Mouse (Mus musculus) bone marrow macrophage, adult 2 months (primary cell): ENCODE measurements at regions not wholly inside any gene's neighbourhood (a gene's known extent, or its start where the extent isn't known, plus 50 kb on each side); places are given as distances from the start of the nearest gene placed in this dataset.
"Not testable (repeated sequence)": the region's sequence is repeated elsewhere in the genome, so short reads cannot be mapped to it uniquely, and the experiment has no call there.

Experiments used
- H3K27ac ChIP-seq: 2 replicates; pipeline ENCODE4 v1.5.1; 2012; ENCODE audit warnings: low read depth, low read length; ENCODE audit not compliant: insufficient read depth
- H3K4me1 ChIP-seq: 2 replicates; pipeline ENCODE4 v1.6.1; 2012; ENCODE audit warnings: low read length; ENCODE audit not compliant: control insufficient read depth, insufficient read depth
- H3K4me3 ChIP-seq: 2 replicates; pipeline ENCODE4 v1.5.1; 2012; ENCODE audit warnings: mild to moderate bottlenecking, low read length, moderate library complexity; ENCODE audit not compliant: insufficient read depth
- CTCF ChIP-seq: IDR thresholded peaks from 2 replicates; pipeline ENCODE4 v1.5.1; 2012; ENCODE audit warnings: low read depth, mild to moderate bottlenecking, low read length, moderate library complexity
- POLR2A ChIP-seq: IDR thresholded peaks from 2 replicates; pipeline ENCODE4 v1.6.1; 2012; ENCODE audit warnings: mild to moderate bottlenecking, low read depth, low read length, borderline replicate concordance

- TF ChIP-seq POLR2A (no peak), CTCF (no peak)
- H3K4me3 ChIP-seq = no peak overlapping the region
- H3K4me1 ChIP-seq = peaks cover 23% of the 10 kb centered on the region
- no peak overlapping the region for H3K27ac ChIP-seq
These were observed 78.5 kb downstream of the Gm5426 start for GRCm38 (mm10) chr10:96214946-96215345.

- Histone ChIP-seq H3K27ac (no peak overlapping the region), H3K4me1 (peaks cover 4% of the 10 kb centered on the region; the same call in 1 of the 2 replicates), H3K4me3 (no peak overlapping the region)
- no peak for TF ChIP-seq CTCF
- TF ChIP-seq POLR2A = no peak
These were observed 84.3 kb downstream of the Gm5426 start for GRCm38 (mm10) chr10:96220731-96221130.

- Histone ChIP-seq H3K4me3 (no peak overlapping the region), H3K27ac (no peak overlapping the region), H3K4me1 (peaks cover 8% of the 10 kb centered on the region)
- no peak for TF ChIP-seq CTCF
These were observed 94.0 kb downstream of the Gm5426 start for GRCm38 (mm10) chr10:96230391-96230790.

GRCm38 (mm10) chr10:96231309-96231708 lies 94.9 kb downstream of the Gm5426 start:
- no peak overlapping the region for H3K4me3 ChIP-seq
- peaks cover 8% of the 10 kb centered on the region for H3K4me1 ChIP-seq
- TF ChIP-seq CTCF (no peak), POLR2A (no peak)
- H3K27ac ChIP-seq = no peak overlapping the region

- H3K27ac ChIP-seq = no peak overlapping the region
- H3K4me1 ChIP-seq = peaks cover 13% of the 10 kb centered on the region
- no peak for TF ChIP-seq POLR2A
- TF ChIP-seq CTCF = no peak
- no peak overlapping the region for H3K4me3 ChIP-seq
These were observed 96.5 kb downstream of the Gm5426 start for GRCm38 (mm10) chr10:96232889-96233288.

- Histone ChIP-seq H3K4me1 (peaks cover 19% of the 10 kb centered on the region), H3K27ac (no peak overlapping the region), H3K4me3 (no peak overlapping the region)
- no peak for TF ChIP-seq CTCF
- TF ChIP-seq POLR2A = no peak
These were observed 98.4 kb downstream of the Gm5426 start for GRCm38 (mm10) chr10:96234564-96235412.

- not testable (repeated sequence) for H3K27ac ChIP-seq, H3K4me3 ChIP-seq
- H3K4me1 ChIP-seq = peaks cover 27% of the 10 kb centered on the region
These were observed 99.6 kb downstream of the Gm5426 start for GRCm38 (mm10) chr10:96236031-96236430.

- peaks cover 27% of the 10 kb centered on the region for H3K4me1 ChIP-seq
- H3K4me3 ChIP-seq = no peak overlapping the region
- TF ChIP-seq CTCF (no peak), POLR2A (no peak)
- H3K27ac ChIP-seq = no peak overlapping the region
These were observed 100.5 kb downstream of the Gm5426 start for GRCm38 (mm10) chr10:96236777-96237373.

GRCm38 (mm10) chr10:96237572-96238130 lies 101.2 kb downstream of the Gm5426 start:
- Histone ChIP-seq H3K4me1 (peaks cover 27% of the 10 kb centered on the region), H3K4me3 (no peak overlapping the region), H3K27ac (peak overlapping the region; percentile 73)
- TF ChIP-seq POLR2A = no peak

- Histone ChIP-seq H3K4me1 (peaks cover 27% of the 10 kb centered on the region), H3K27ac (peak overlapping the region; percentile 73), H3K4me3 (no peak overlapping the region)
- TF ChIP-seq CTCF (no peak), POLR2A (no peak)
These were observed 101.8 kb downstream of the Gm5426 start for GRCm38 (mm10) chr10:96238251-96238650.
